Mouse (Mus musculus): ENCODE measurements at regions not wholly inside any gene's neighbourhood (a gene's known extent, or its start where the extent isn't known, plus 50 kb on each side); places are given as distances from the start of the nearest gene placed in this dataset.

GRCm38 (mm10) chr5:134019651-134020432, 79.7 kb upstream of the Castor2 start:
- no peak for TF ChIP-seq GATA1 (IDR thresholded peaks at IDR 0.05; ENCODE audit: borderline replicate concordance, low read length)
- no peak for TF ChIP-seq FLI1 (IDR thresholded peaks at IDR 0.05; ENCODE audit: low read length)

Measured in megakaryocyte, embryonic 14.5 days (primary cell).